Mouse (Mus musculus) kidney, adult 2 months (tissue): ENCODE results near the gene Cpne5.

ENCODE experiments used
- CTCF ChIP-seq: fragments of 200-500 bp; conservative IDR thresholded peaks from 2 replicates; pipeline ENCODE4 v1.5.1; 2011; ENCODE audit warnings: low read depth, mild to moderate bottlenecking, control low read depth, low read length, moderate library complexity, mixed read lengths; ENCODE audit not compliant: insufficient read depth, insufficient read length
- POLR2A ChIP-seq: fragments of 200-500 bp; IDR thresholded peaks from one replicate; pipeline ENCODE4 v1.6.1; 2011; ENCODE audit warnings: low read depth, low read length, control low read depth

DNA sequence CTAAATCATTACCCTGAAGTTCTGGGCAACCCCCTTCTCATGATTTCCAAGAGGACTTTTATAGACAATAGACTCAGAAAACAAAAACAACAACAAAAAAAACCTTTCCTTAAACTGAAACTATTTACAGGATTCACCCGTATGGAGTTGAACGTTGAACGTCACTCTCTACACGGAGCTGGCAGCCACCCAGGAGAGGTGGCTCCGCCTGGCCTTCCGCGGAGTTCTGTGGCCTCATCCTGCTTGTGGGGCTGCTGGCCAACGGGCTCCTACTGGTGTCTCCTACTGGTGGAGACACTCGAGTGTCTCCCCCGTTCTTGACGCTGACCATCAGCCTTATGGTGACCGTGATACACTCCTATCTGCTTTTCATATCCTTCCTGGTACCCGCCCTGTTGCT is 83.7 kb downstream of the Cpne5 start:
- TF ChIP-seq CTCF (no peak), POLR2A (no peak)
